Mouse (Mus musculus) heart, postnatal 0 days (tissue): ENCODE measurements around the gene Chsy1. TPM values are rescaled to one million over a fixed set of nuclear protein-coding genes. Genes with fewer than 3 reads are reported as not detected.

Experiments used
- ATAC-seq: fragments of 200-750 bp; cut with Nextera tagmentation; 2 replicates; pipeline ENCODE4 v1.8.0; 2017; ENCODE audit warnings: low read depth, moderate number of reproducible peaks, moderate library complexity; ENCODE audit not compliant: insufficient read depth
- DNase-seq: peaks from one replicate; pipeline ENCODE4 v3.0.0-alpha.2; 2016; ENCODE audit warnings: low spot score
- H3K27ac ChIP-seq: fragments of 300-500 bp; sonication (generic); 2 replicates; pipeline ENCODE4 v1.5.1; 2014; ENCODE audit warnings: low read depth, mild to moderate bottlenecking
- H3K27me3 ChIP-seq: fragments of 300-500 bp; sonication (generic); 2 replicates; pipeline ENCODE4 v1.6.1; 2014; ENCODE audit warnings: low read length, mixed read lengths; ENCODE audit not compliant: control insufficient read depth, insufficient read depth
- H3K36me3 ChIP-seq: fragments of 300-500 bp; sonication (generic); replicated peaks from 2 replicates; pipeline ENCODE4 v1.6.1; 2014; ENCODE audit warnings: low read length, mixed read lengths; ENCODE audit not compliant: control insufficient read depth, insufficient read depth
- H3K4me1 ChIP-seq: fragments of 300-500 bp; sonication (generic); 2 replicates; pipeline ENCODE4 v1.6.1; 2014; ENCODE audit warnings: antibody characterized with exemption; ENCODE audit not compliant: control insufficient read depth, insufficient read depth
- H3K4me2 ChIP-seq: fragments of 300-500 bp; sonication (generic); 2 replicates; pipeline ENCODE4 v1.6.1; 2014; ENCODE audit warnings: low read depth, mild to moderate bottlenecking, low read length, moderate library complexity
- H3K4me3 ChIP-seq: fragments of 300-500 bp; sonication (generic); 2 replicates; pipeline ENCODE4 v1.5.1; 2014; ENCODE audit warnings: low read depth, low read length
- H3K9ac ChIP-seq: fragments of 300-500 bp; sonication (generic); replicated peaks from 2 replicates; pipeline ENCODE4 v1.6.1; 2014; ENCODE audit warnings: low read depth, low read length, mixed read lengths
- H3K9me3 ChIP-seq: fragments of 300-500 bp; sonication (generic); replicated peaks from 2 replicates; pipeline ENCODE4 v1.6.1; 2016; ENCODE audit warnings: low read length; ENCODE audit not compliant: control insufficient read depth
- CTCF ChIP-seq: IDR thresholded peaks from 2 replicates; pipeline ENCODE4 v1.5.1; 2016; ENCODE audit warnings: antibody characterized with exemption, control low read depth, low read depth
- EP300 ChIP-seq: IDR thresholded peaks from 2 replicates; pipeline ENCODE4 v1.6.1; 2016; ENCODE audit warnings: antibody characterized with exemption, low read depth
- WGBS: fragments of 180-500 bp; shearing (Covaris S2); extraction: QIAGEN DNeasy Blood & Tissue Kit; methylation state at CpG from one replicate; pipeline ENCODE4 v1.1.7; 2014; 5-methylcytosine and 5-hydroxymethylcytosine counted together
- polyA plus RNA-seq: library from polyadenylated mRNA; unstranded; fragments of >200 nt; fragmentation: Nextera tagmentation; extraction: Ambion mirVana; gene quantifications from 2 replicates; pipeline ENCODE4 v1.2.1, GENCODE M21; 2015
- total RNA-seq: library from RNA; depleted of rRNA; stranded (reverse); fragments of >200 nt; gene quantifications from 2 replicates; pipeline ENCODE4 v1.2.3, GENCODE M21; 2014; ENCODE audit warnings: low replicate concordance

The Chsy1 gene
- total and polyA plus RNA-seq, 2 experiments from 2014 or later = 9.6 to 43.4 TPM

GRCm38 (mm10) chr7:66178101-66178500 lies 68.8 kb downstream of the Chsy1 start:
- H3K4me1 ChIP-seq = no peaks in the 10 kb centered on the region
- DNase-seq (no peak), ATAC-seq (no peak)
- no peaks in the 10 kb centered on the region for H3K9me3 ChIP-seq
- H3K27ac ChIP-seq = no peak overlapping the region
- TF ChIP-seq EP300 = no peak
- TF ChIP-seq CTCF = no peak
- WGBS = 94% methylated on average over 6 of the region's 6 CpGs
- H3K4me2 ChIP-seq = no peak overlapping the region
- H3K4me3 ChIP-seq = no peak overlapping the region
- H3K27me3 ChIP-seq = no peaks in the 10 kb centered on the region
- H3K36me3 ChIP-seq = peaks cover 11% of the 10 kb centered on the region
- H3K9ac ChIP-seq = no peak overlapping the region

- Histone ChIP-seq H3K4me2 (no peak overlapping the region), H3K36me3 (peaks cover 4% of the 10 kb centered on the region; the same call in 1 of the 2 replicates), H3K27ac (no peak overlapping the region), H3K4me3 (no peak overlapping the region), H3K9me3 (no peaks in the 10 kb centered on the region), H3K27me3 (no peaks in the 10 kb centered on the region), H3K9ac (no peak overlapping the region), H3K4me1 (no peaks in the 10 kb centered on the region)
- WGBS = 57% methylated on average over 10 of the region's 10 CpGs
- ATAC-seq (no peak), DNase-seq (no peak)
- no peak for TF ChIP-seq EP300
- no peak for TF ChIP-seq CTCF
These were observed 69.8 kb downstream of the Chsy1 start for GRCm38 (mm10) chr7:66179120-66179581.

DNA sequence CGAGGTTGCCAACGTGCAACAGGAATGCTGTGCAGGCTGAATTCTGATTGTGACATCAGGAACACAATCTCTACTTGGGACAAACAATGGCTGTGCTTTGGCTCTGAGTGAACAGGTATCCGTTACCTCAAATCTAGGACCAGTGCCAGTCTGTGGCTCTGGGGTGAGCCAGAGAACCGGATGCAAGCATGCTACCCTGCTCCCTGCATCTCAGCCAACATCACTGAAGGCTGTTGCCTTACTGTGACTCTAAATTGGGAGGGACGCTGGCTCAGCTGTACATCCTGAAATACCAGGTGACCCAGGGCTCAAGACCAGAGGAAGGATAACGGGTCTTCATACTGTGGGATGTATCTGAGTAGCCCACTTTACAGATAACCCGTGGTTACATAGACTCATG lies 70.4 kb downstream of the Chsy1 start:
- ATAC-seq (no peak; the same call in 1 of the 2 replicates), DNase-seq (no peak)
- TF ChIP-seq EP300 (no peak), CTCF (no peak)
- Histone ChIP-seq H3K4me1 (no peaks in the 10 kb centered on the region), H3K4me3 (no peak overlapping the region), H3K36me3 (peaks cover 2% of the 10 kb centered on the region; the same call in 1 of the 2 replicates), H3K9me3 (no peaks in the 10 kb centered on the region), H3K9ac (no peak overlapping the region), H3K27me3 (no peaks in the 10 kb centered on the region), H3K4me2 (no peak overlapping the region), H3K27ac (no peak overlapping the region)
- 69% methylated on average over 7 of the region's 7 CpGs for WGBS

GRCm38 (mm10) chr7:66180260-66180659 lies 70.9 kb downstream of the Chsy1 start:
- H3K27ac ChIP-seq = no peak overlapping the region
- WGBS = 64% methylated on average over 3 of the region's 3 CpGs

GRCm38 (mm10) chr7:66180711-66181365 lies 71.5 kb downstream of the Chsy1 start:
- 72% methylated on average over 10 of the region's 10 CpGs for WGBS
- H3K4me1 ChIP-seq = no peaks in the 10 kb centered on the region
- H3K36me3 ChIP-seq = no peaks in the 10 kb centered on the region
- DNase-seq = no peak
- no peak overlapping the region for H3K9ac ChIP-seq
- TF ChIP-seq EP300 (no peak), CTCF (no peak)
- H3K27me3 ChIP-seq = no peaks in the 10 kb centered on the region
- H3K27ac ChIP-seq = no peak overlapping the region
- ATAC-seq = no peak
- no peak overlapping the region for H3K4me3 ChIP-seq
- no peak overlapping the region for H3K4me2 ChIP-seq
- H3K9me3 ChIP-seq = no peaks in the 10 kb centered on the region

More at GRCm38 (mm10) chr7:66180260-66180659, 70.9 kb downstream of the Chsy1 start:
- Histone ChIP-seq H3K4me3 (no peak overlapping the region), H3K36me3 (no peaks in the 10 kb centered on the region; the same call in 1 of the 2 replicates), H3K9me3 (no peaks in the 10 kb centered on the region), H3K9ac (no peak overlapping the region), H3K4me1 (no peaks in the 10 kb centered on the region), H3K27me3 (no peaks in the 10 kb centered on the region), H3K4me2 (no peak overlapping the region)
- no peak for TF ChIP-seq EP300
- no peak for TF ChIP-seq CTCF
- ATAC-seq = no peak
- DNase-seq = no peak
